Mouse (Mus musculus): ENCODE measurements around the gene Casp8. TPM values are rescaled to one million over a fixed set of nuclear protein-coding genes. Genes with fewer than 3 reads are reported as not detected.
A peak's percentile ranks its signal among the peaks of the same experiment; 100 is the strongest.

Casp8 gene
- total and polyA plus RNA-seq, 3 experiments: 15.2 to 17.5 TPM; not detected in 1

DNA sequence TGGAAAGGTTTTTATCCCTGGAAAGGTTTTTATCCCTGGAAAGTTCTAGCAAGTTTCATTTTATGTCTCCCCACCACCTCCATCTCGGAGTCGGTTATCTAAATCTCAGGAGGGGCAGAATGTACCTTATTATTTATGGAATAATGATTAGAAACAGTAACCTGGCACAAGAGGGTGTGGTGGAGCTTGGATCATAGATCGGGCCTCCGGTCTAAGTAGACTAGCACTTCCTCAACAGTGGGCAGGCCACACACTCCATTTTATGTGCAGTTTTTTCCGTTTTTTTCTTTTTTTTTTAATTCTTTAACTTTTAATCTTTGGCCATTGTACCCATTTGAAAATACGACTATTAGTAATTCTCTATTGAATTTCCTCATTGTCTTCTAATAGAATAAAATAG, 8.4 kb downstream of the Casp8 start:
- peak overlapping the region; percentile 51 to 67 for H3K4me3 ChIP-seq (ENCODE audit: control insufficient read depth in 1 of 2, insufficient read depth in 1 of 2, low read depth in 2 of 2, low read length in 2 of 2)
- DNase-seq (ENCODE audit: low read depth, low spot score): peak; percentile 63
- H3K36me3 ChIP-seq (ENCODE audit: control insufficient read depth in 1 of 2, insufficient read depth in 2 of 2, low read length in 2 of 2): peaks cover 0 to 5% of the 10 kb centered on the region in 2 experiments; a peak in 2 of 4 replicates
- H3K4me1 ChIP-seq (ENCODE audit: control insufficient read depth in 1 of 2, insufficient read depth in 2 of 2, low read length in 2 of 2): no peaks in the 10 kb centered on the region
- H3K9me3 ChIP-seq (replicated peaks; ENCODE audit: insufficient read depth, low read length): no peaks in the 10 kb centered on the region
- peak overlapping the region; percentile 62 for H3K27ac ChIP-seq (ENCODE audit: control insufficient read depth, low read depth, low read length)
- H3K27me3 ChIP-seq (ENCODE audit: control insufficient read depth in 1 of 2, insufficient read depth in 2 of 2, low read length in 2 of 2): no peaks in the 10 kb centered on the region
- peak overlapping the region; percentile 66 for H3K9ac ChIP-seq (ENCODE audit: control insufficient read depth, low read depth, low read length, poor library complexity, severe bottlenecking)
- peaks cover 8% of the 10 kb centered on the region for H3K79me2 ChIP-seq (ENCODE audit: control insufficient read depth, insufficient read depth, low read length, poor library complexity)
- no peak for TF ChIP-seq USF2 (IDR thresholded peaks at IDR 0.05; ENCODE audit: borderline replicate concordance in 1 of 2, insufficient read depth in 1 of 2, low read depth in 1 of 2, low read length in 2 of 2)
- TF ChIP-seq ELF1 (IDR thresholded peaks at IDR 0.05; ENCODE audit: low read depth, low read length): peak; percentile 50; the same call in 1 of the 2 replicates
- TF ChIP-seq ZNF384 (IDR thresholded peaks at IDR 0.05; ENCODE audit: low read depth, low read length): 0 out of 2 replicates have a peak, but pooled peaks have one; percentile 29

- H3K27ac ChIP-seq (ENCODE audit: control insufficient read depth, low read depth, low read length): no peak overlapping the region
- H3K9ac ChIP-seq (ENCODE audit: control insufficient read depth, low read depth, low read length, poor library complexity, severe bottlenecking): no peak overlapping the region
- no peak for DNase-seq (ENCODE audit: low read depth, low spot score)
- H3K36me3 ChIP-seq (ENCODE audit: control insufficient read depth in 1 of 2, insufficient read depth in 2 of 2, low read length in 2 of 2): peaks cover 2 to 3% of the 10 kb centered on the region in 2 experiments; a peak in 2 of 4 replicates
- H3K79me2 ChIP-seq (ENCODE audit: control insufficient read depth, insufficient read depth, low read length, poor library complexity): peaks cover 5% of the 10 kb centered on the region
- no peaks in the 10 kb centered on the region for H3K27me3 ChIP-seq (ENCODE audit: control insufficient read depth in 1 of 2, insufficient read depth in 2 of 2, low read length in 2 of 2)
- H3K4me3 ChIP-seq (ENCODE audit: control insufficient read depth in 1 of 2, insufficient read depth in 1 of 2, low read depth in 2 of 2, low read length in 2 of 2): no peak overlapping the region
- H3K9me3 ChIP-seq (replicated peaks; ENCODE audit: insufficient read depth, low read length): no peaks in the 10 kb centered on the region
- TF ChIP-seq BHLHE40 (IDR thresholded peaks at IDR 0.05; ENCODE audit: borderline replicate concordance, low read depth, low read length) (no peak), USF1 (IDR thresholded peaks at IDR 0.05; ENCODE audit: low read depth, low read length) (no peak), NELFE (IDR thresholded peaks at IDR 0.05; ENCODE audit: low read depth, low read length) (no peak), MXI1 (IDR thresholded peaks at IDR 0.05; ENCODE audit: low read depth, low read length) (no peak), POLR2AphosphoS5 (IDR thresholded peaks at IDR 0.05; ENCODE audit: borderline replicate concordance, low read depth, low read length) (no peak), RCOR1 (IDR thresholded peaks at IDR 0.05; ENCODE audit: low read depth, low read length) (no peak), SMC3 (IDR thresholded peaks at IDR 0.05; ENCODE audit: low read depth, low read length) (no peak), ZNF384 (IDR thresholded peaks at IDR 0.05; ENCODE audit: low read depth, low read length) (no peak), POLR2A (IDR thresholded peaks at IDR 0.05; ENCODE audit: control insufficient read depth in 1 of 2, insufficient read depth in 1 of 2, low read depth in 1 of 2, low read length in 2 of 2, poor library complexity in 1 of 2) (no peak)
- H3K4me1 ChIP-seq (ENCODE audit: control insufficient read depth in 1 of 2, insufficient read depth in 2 of 2, low read length in 2 of 2): no peaks in the 10 kb centered on the region
Observed at GRCm38 (mm10) chr1:58806651-58807050, 11.5 kb downstream of the Casp8 start.

- H3K27ac ChIP-seq (ENCODE audit: control insufficient read depth, low read depth, low read length): no peak overlapping the region
- H3K79me2 ChIP-seq (ENCODE audit: control insufficient read depth, insufficient read depth, low read length, poor library complexity): no peaks in the 10 kb centered on the region
- no peak overlapping the region for H3K9ac ChIP-seq (ENCODE audit: control insufficient read depth, low read depth, low read length, poor library complexity, severe bottlenecking)
- DNase-seq (ENCODE audit: low read depth, low spot score): no peak
- H3K27me3 ChIP-seq (ENCODE audit: control insufficient read depth in 1 of 2, insufficient read depth in 2 of 2, low read length in 2 of 2): no peaks in the 10 kb centered on the region
- no peaks in the 10 kb centered on the region for H3K4me1 ChIP-seq (ENCODE audit: control insufficient read depth in 1 of 2, insufficient read depth in 2 of 2, low read length in 2 of 2)
- peaks cover 0 to 14% of the 10 kb centered on the region in 2 experiments; a peak in 2 of 4 replicates for H3K36me3 ChIP-seq (ENCODE audit: control insufficient read depth in 1 of 2, insufficient read depth in 2 of 2, low read length in 2 of 2)
- H3K4me3 ChIP-seq (ENCODE audit: control insufficient read depth in 1 of 2, insufficient read depth in 1 of 2, low read depth in 2 of 2, low read length in 2 of 2): no peak overlapping the region
- no peaks in the 10 kb centered on the region for H3K9me3 ChIP-seq (replicated peaks; ENCODE audit: insufficient read depth, low read length)
- TF ChIP-seq EP300 (IDR thresholded peaks at IDR 0.05; ENCODE audit: low read depth in 1 of 2, low read length in 2 of 2): no peak
- TF ChIP-seq ELF1 (IDR thresholded peaks at IDR 0.05; ENCODE audit: low read depth, low read length): no peak
- TF ChIP-seq CTCF (IDR thresholded peaks at IDR 0.05 in 2 of 3, conservative IDR thresholded peaks at IDR 0.05 in 1 of 3; ENCODE audit: control insufficient read depth in 1 of 3, insufficient read depth in 1 of 3, low read depth in 2 of 3, low read length in 3 of 3, poor library complexity in 1 of 3, severe bottlenecking in 1 of 3): no peak
- TF ChIP-seq USF2 (IDR thresholded peaks at IDR 0.05; ENCODE audit: borderline replicate concordance in 1 of 2, insufficient read depth in 1 of 2, low read depth in 1 of 2, low read length in 2 of 2): no peak
- no peak for TF ChIP-seq TCF12 (IDR thresholded peaks at IDR 0.05; ENCODE audit: low read depth, low read length)
- TF ChIP-seq RAD21 (IDR thresholded peaks at IDR 0.05; ENCODE audit: low read depth, low read length): no peak
- TF ChIP-seq KAT2A (conservative IDR thresholded peaks at IDR 0.05; ENCODE audit: low read depth, low read length): no peak
- no peak for TF ChIP-seq ZNF384 (IDR thresholded peaks at IDR 0.05; ENCODE audit: low read depth, low read length)
- TF ChIP-seq RCOR1 (IDR thresholded peaks at IDR 0.05; ENCODE audit: low read depth, low read length): no peak
Observed at GRCm38 (mm10) chr1:58826319-58826718, 31.1 kb downstream of the Casp8 start.

All from MEL (cell line).